Mouse (Mus musculus): ENCODE results near the gene Podxl2. TPM values are rescaled to one million over a fixed set of nuclear protein-coding genes. Genes with fewer than 3 reads are reported as not detected.

The Podxl2 gene
- total RNA-seq, 1 experiment, result 5.0 TPM

Other genes starting within 250 kb of the Podxl2 start
- 0.09 and 0.11 TPM in 2 replicates for gene Kbtbd12, start 237.1 kb downstream of the Podxl2 start, total RNA-seq (2012; rRNA removed)
- 7.8 and 8.4 TPM in 2 replicates for gene Mgll, start 150.6 kb downstream of the Podxl2 start, total RNA-seq (2012; rRNA removed)
- gene Abtb1, start 33.1 kb downstream of the Podxl2 start, total RNA-seq (2012; rRNA removed), result 33.0 and 55.3 TPM in 2 replicates
- gene Mcm2, start 23.7 kb upstream of the Podxl2 start, total RNA-seq (2012; rRNA removed), result 222 and 237 TPM in 2 replicates
- 31.0 and 67.2 TPM in 2 replicates for gene Tpra1, start 27.2 kb upstream of the Podxl2 start, total RNA-seq (2012; rRNA removed)

Measured in ES-E14 (cell line).